Mouse (Mus musculus): ENCODE data around the gene Usp33. TPM values are rescaled to one million over a fixed set of nuclear protein-coding genes. Genes with fewer than 3 reads are reported as not detected.

The Usp33 gene
- polyA plus RNA-seq, 1 experiment, result 44.5 TPM

GRCm38 (mm10) chr3:152356751-152357150 lies 10.5 kb downstream of the Usp33 start:
- Histone ChIP-seq H3K9ac (ENCODE audit: low read depth, poor library complexity, severe bottlenecking) (no peak overlapping the region), H3K4me3 (ENCODE audit: low read depth, low read length) (no peak overlapping the region), H3K4me1 (ENCODE audit: control insufficient read depth, insufficient read depth, low read length) (no peaks in the 10 kb centered on the region), H3K36me3 (ENCODE audit: control insufficient read depth, insufficient read depth, low read length, poor library complexity, severe bottlenecking) (peaks cover 3% of the 10 kb centered on the region; the same call in 1 of the 2 replicates), H3K27ac (ENCODE audit: insufficient read depth, low read length) (no peak overlapping the region), H3K27me3 (ENCODE audit: control insufficient read depth, insufficient read depth, low read length, poor library complexity, severe bottlenecking) (no peaks in the 10 kb centered on the region), H3K9me3 (replicated peaks; ENCODE audit: control insufficient read depth, insufficient read depth, low read length, poor library complexity, severe bottlenecking) (no peaks in the 10 kb centered on the region)
- no peak for TF ChIP-seq POLR2A (IDR thresholded peaks at IDR 0.05; ENCODE audit: insufficient read depth, low read length)
- TF ChIP-seq EP300 (IDR thresholded peaks at IDR 0.05; ENCODE audit: insufficient read depth, low read depth, low read length), result no peak
- TF ChIP-seq CTCF (IDR thresholded peaks at IDR 0.05; ENCODE audit: low read depth, low read length), result no peak

GRCm38 (mm10) chr3:152359151-152359550 lies 12.9 kb downstream of the Usp33 start:
- Histone ChIP-seq H3K9me3 (replicated peaks; ENCODE audit: control insufficient read depth, insufficient read depth, low read length, poor library complexity, severe bottlenecking) (no peaks in the 10 kb centered on the region), H3K27ac (ENCODE audit: insufficient read depth, low read length) (no peak overlapping the region), H3K9ac (ENCODE audit: low read depth, poor library complexity, severe bottlenecking) (no peak overlapping the region), H3K27me3 (ENCODE audit: control insufficient read depth, insufficient read depth, low read length, poor library complexity, severe bottlenecking) (no peaks in the 10 kb centered on the region), H3K36me3 (ENCODE audit: control insufficient read depth, insufficient read depth, low read length, poor library complexity, severe bottlenecking) (peaks cover 7% of the 10 kb centered on the region; the same call in 1 of the 2 replicates), H3K4me1 (ENCODE audit: control insufficient read depth, insufficient read depth, low read length) (no peaks in the 10 kb centered on the region), H3K4me3 (ENCODE audit: low read depth, low read length) (no peak overlapping the region)
- TF ChIP-seq POLR2A (IDR thresholded peaks at IDR 0.05; ENCODE audit: insufficient read depth, low read length) (no peak), EP300 (IDR thresholded peaks at IDR 0.05; ENCODE audit: insufficient read depth, low read depth, low read length) (no peak), CTCF (IDR thresholded peaks at IDR 0.05; ENCODE audit: low read depth, low read length) (no peak)

GRCm38 (mm10) chr3:152364181-152364580 lies 17.9 kb downstream of the Usp33 start:
- Histone ChIP-seq H3K9me3 (replicated peaks; ENCODE audit: control insufficient read depth, insufficient read depth, low read length, poor library complexity, severe bottlenecking) (no peaks in the 10 kb centered on the region), H3K4me3 (ENCODE audit: low read depth, low read length) (no peak overlapping the region), H3K27ac (ENCODE audit: insufficient read depth, low read length) (no peak overlapping the region), H3K9ac (ENCODE audit: low read depth, poor library complexity, severe bottlenecking) (no peak overlapping the region), H3K27me3 (ENCODE audit: control insufficient read depth, insufficient read depth, low read length, poor library complexity, severe bottlenecking) (no peaks in the 10 kb centered on the region), H3K4me1 (ENCODE audit: control insufficient read depth, insufficient read depth, low read length) (no peaks in the 10 kb centered on the region), H3K36me3 (ENCODE audit: control insufficient read depth, insufficient read depth, low read length, poor library complexity, severe bottlenecking) (peaks cover 19% of the 10 kb centered on the region)
- TF ChIP-seq CTCF (IDR thresholded peaks at IDR 0.05; ENCODE audit: low read depth, low read length) (no peak), EP300 (IDR thresholded peaks at IDR 0.05; ENCODE audit: insufficient read depth, low read depth, low read length) (no peak), POLR2A (IDR thresholded peaks at IDR 0.05; ENCODE audit: insufficient read depth, low read length) (no peak)

- Histone ChIP-seq H3K4me3 (ENCODE audit: low read depth, low read length) (no peak overlapping the region), H3K36me3 (ENCODE audit: control insufficient read depth, insufficient read depth, low read length, poor library complexity, severe bottlenecking) (peaks cover 18% of the 10 kb centered on the region), H3K27me3 (ENCODE audit: control insufficient read depth, insufficient read depth, low read length, poor library complexity, severe bottlenecking) (no peaks in the 10 kb centered on the region), H3K27ac (ENCODE audit: insufficient read depth, low read length) (no peak overlapping the region), H3K4me1 (ENCODE audit: control insufficient read depth, insufficient read depth, low read length) (no peaks in the 10 kb centered on the region), H3K9me3 (replicated peaks; ENCODE audit: control insufficient read depth, insufficient read depth, low read length, poor library complexity, severe bottlenecking) (no peaks in the 10 kb centered on the region), H3K9ac (ENCODE audit: low read depth, poor library complexity, severe bottlenecking) (no peak overlapping the region)
- TF ChIP-seq POLR2A (IDR thresholded peaks at IDR 0.05; ENCODE audit: insufficient read depth, low read length) (no peak), CTCF (IDR thresholded peaks at IDR 0.05; ENCODE audit: low read depth, low read length) (no peak), EP300 (IDR thresholded peaks at IDR 0.05; ENCODE audit: insufficient read depth, low read depth, low read length) (no peak)
These were observed 29.8 kb downstream of the Usp33 start for GRCm38 (mm10) chr3:152376063-152376462.

GRCm38 (mm10) chr3:152384106-152384505 lies 37.8 kb downstream of the Usp33 start:
- no peak overlapping the region for H3K9ac ChIP-seq (ENCODE audit: low read depth, poor library complexity, severe bottlenecking)
- no peaks in the 10 kb centered on the region for H3K9me3 ChIP-seq (replicated peaks; ENCODE audit: control insufficient read depth, insufficient read depth, low read length, poor library complexity, severe bottlenecking)
- H3K4me3 ChIP-seq (ENCODE audit: low read depth, low read length), result no peak overlapping the region
- TF ChIP-seq POLR2A (IDR thresholded peaks at IDR 0.05; ENCODE audit: insufficient read depth, low read length) (no peak), EP300 (IDR thresholded peaks at IDR 0.05; ENCODE audit: insufficient read depth, low read depth, low read length) (no peak), CTCF (IDR thresholded peaks at IDR 0.05; ENCODE audit: low read depth, low read length) (no peak)
- no peaks in the 10 kb centered on the region for H3K27me3 ChIP-seq (ENCODE audit: control insufficient read depth, insufficient read depth, low read length, poor library complexity, severe bottlenecking)
- H3K36me3 ChIP-seq (ENCODE audit: control insufficient read depth, insufficient read depth, low read length, poor library complexity, severe bottlenecking), result peaks cover 7% of the 10 kb centered on the region
- H3K27ac ChIP-seq (ENCODE audit: insufficient read depth, low read length), result no peak overlapping the region
- H3K4me1 ChIP-seq (ENCODE audit: control insufficient read depth, insufficient read depth, low read length), result no peaks in the 10 kb centered on the region

GRCm38 (mm10) chr3:152395350-152396277 lies 49.3 kb downstream of the Usp33 start, which contains the start of gene Zzz3:
Gene Zzz3, plus strand, starts transcription at chr3:152395473.
- Histone ChIP-seq H3K9me3 (replicated peaks; ENCODE audit: control insufficient read depth, insufficient read depth, low read length, poor library complexity, severe bottlenecking) (no peaks in the 10 kb centered on the region), H3K4me1 (ENCODE audit: control insufficient read depth, insufficient read depth, low read length) (peaks cover 6% of the 10 kb centered on the region), H3K4me3 (ENCODE audit: low read depth, low read length) (peak within 1 kb of the TSS; percentile 80), H3K36me3 (ENCODE audit: control insufficient read depth, insufficient read depth, low read length, poor library complexity, severe bottlenecking) (peaks cover 3% of the 10 kb centered on the region; the same call in 1 of the 2 replicates), H3K27me3 (ENCODE audit: control insufficient read depth, insufficient read depth, low read length, poor library complexity, severe bottlenecking) (no peaks in the 10 kb centered on the region), H3K27ac (ENCODE audit: insufficient read depth, low read length) (peak within 1 kb of the TSS; percentile 86), H3K9ac (ENCODE audit: low read depth, poor library complexity, severe bottlenecking) (peak within 1 kb of the TSS; percentile 68)
- no peak for TF ChIP-seq POLR2A (IDR thresholded peaks at IDR 0.05; ENCODE audit: insufficient read depth, low read length)
- TF ChIP-seq CTCF (IDR thresholded peaks at IDR 0.05; ENCODE audit: low read depth, low read length), result peak; percentile 56
- no peak for TF ChIP-seq EP300 (IDR thresholded peaks at IDR 0.05; ENCODE audit: insufficient read depth, low read depth, low read length)

All from ES-Bruce4 (cell line).